Mouse (Mus musculus): ENCODE results near the gene Abcb4. TPM values are rescaled to one million over a fixed set of nuclear protein-coding genes. Genes with fewer than 3 reads are reported as not detected.
"Not testable (repeated sequence)": the region's sequence is repeated elsewhere in the genome, so short reads cannot be mapped to it uniquely, and the experiment has no call there.

Abcb4 gene
- total RNA-seq, 2 experiments from 2014 or later: 3.7 to 4.6 TPM

- no peak for DNase-seq (ENCODE audit: low spot score in 2 of 2)
These were observed 11.0 kb downstream of the Abcb4 start for GRCm38 (mm10) chr5:8904539-8904938.

GRCm38 (mm10) chr5:8911567-8912198 lies 18.2 kb downstream of the Abcb4 start:
- DNase-seq (ENCODE audit: low spot score in 2 of 2): no peak

- no peak for DNase-seq (ENCODE audit: low spot score in 2 of 2)
These were observed 22.9 kb downstream of the Abcb4 start for GRCm38 (mm10) chr5:8916400-8916799.

- no peak for DNase-seq (ENCODE audit: low spot score in 2 of 2)
These were observed 23.6 kb downstream of the Abcb4 start for GRCm38 (mm10) chr5:8917069-8917468.

- DNase-seq (ENCODE audit: low spot score in 2 of 2): no peak
These were observed 34.9 kb downstream of the Abcb4 start for GRCm38 (mm10) chr5:8928440-8928839.

DNA sequence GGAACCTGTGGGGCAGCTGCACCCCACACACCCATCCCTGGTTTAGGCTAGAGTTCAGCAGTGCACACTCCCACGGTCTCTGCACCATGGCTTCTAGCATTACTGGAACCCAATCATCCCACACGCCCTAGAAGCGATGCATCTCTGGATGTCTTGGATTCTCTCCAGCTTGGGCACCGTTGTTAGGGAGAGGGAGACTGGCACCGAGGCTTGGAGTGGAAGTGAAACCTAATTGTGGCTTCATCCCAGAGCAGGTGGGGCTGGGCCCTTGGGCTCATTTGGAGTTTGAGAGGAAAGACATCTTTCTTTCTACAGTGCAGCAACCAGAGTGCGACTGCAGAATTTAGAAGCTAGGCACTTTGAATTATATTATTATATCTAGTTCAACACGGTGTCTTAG lies 44.4 kb downstream of the Abcb4 start:
- no peak for DNase-seq (ENCODE audit: low spot score in 2 of 2)

- DNase-seq (ENCODE audit: low spot score in 2 of 2): not testable (repeated sequence)
These were observed 47.7 kb downstream of the Abcb4 start for GRCm38 (mm10) chr5:8941266-8941665.

DNA sequence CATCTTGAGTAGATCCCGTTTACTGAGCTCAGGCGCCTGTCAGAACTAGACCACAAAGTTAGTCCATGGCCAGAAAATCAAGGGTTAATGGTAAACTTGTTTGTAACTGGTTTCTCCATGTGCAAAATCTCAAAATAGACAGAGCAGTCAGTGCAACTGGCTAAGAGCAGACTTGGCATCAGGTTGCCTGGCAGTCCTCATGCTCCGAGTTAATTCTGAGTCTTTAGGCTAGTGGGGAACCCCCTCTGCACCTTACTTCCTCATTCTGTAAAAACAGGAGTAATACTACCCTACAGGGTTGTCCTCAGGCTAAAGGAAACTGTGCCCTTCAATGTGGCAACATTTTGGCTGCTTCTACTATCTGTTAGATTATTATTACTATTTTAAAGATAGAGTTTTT lies 50.3 kb downstream of the Abcb4 start:
- no peak for DNase-seq (ENCODE audit: low spot score in 2 of 2)

- no peak for DNase-seq (ENCODE audit: low spot score in 2 of 2)
These were observed 54.0 kb downstream of the Abcb4 start for GRCm38 (mm10) chr5:8947423-8948110.

- no peak for DNase-seq (ENCODE audit: low spot score in 2 of 2)
These were observed 60.1 kb downstream of the Abcb4 start for GRCm38 (mm10) chr5:8953660-8954059.

DNA sequence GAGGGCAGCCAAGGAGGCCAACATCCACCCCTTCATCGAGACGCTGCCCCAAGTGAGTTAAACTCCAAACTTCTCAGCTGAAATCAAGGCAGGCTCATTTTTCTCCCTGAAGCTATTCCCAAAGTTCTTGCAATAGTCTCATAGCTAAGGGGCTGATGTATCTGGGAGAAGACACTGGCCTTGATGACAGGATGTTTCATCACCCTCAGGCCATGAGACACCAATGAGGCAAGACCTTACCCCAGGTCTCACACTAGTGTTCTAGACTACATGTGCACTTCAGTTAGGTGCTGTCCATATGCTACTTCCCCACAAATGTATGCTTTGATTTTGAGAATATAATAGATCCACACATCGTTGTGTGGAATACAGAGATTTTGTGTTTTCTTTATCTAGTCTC lies 62.0 kb downstream of the Abcb4 start:
- no peak for DNase-seq (ENCODE audit: low spot score in 2 of 2)

GRCm38 (mm10) chr5:8960534-8960933 lies 67.0 kb downstream of the Abcb4 start:
- no peak for DNase-seq (ENCODE audit: low spot score in 2 of 2)

GRCm38 (mm10) chr5:8964487-8964886 lies 71.0 kb downstream of the Abcb4 start:
- DNase-seq (ENCODE audit: low spot score in 2 of 2): no peak

DNA sequence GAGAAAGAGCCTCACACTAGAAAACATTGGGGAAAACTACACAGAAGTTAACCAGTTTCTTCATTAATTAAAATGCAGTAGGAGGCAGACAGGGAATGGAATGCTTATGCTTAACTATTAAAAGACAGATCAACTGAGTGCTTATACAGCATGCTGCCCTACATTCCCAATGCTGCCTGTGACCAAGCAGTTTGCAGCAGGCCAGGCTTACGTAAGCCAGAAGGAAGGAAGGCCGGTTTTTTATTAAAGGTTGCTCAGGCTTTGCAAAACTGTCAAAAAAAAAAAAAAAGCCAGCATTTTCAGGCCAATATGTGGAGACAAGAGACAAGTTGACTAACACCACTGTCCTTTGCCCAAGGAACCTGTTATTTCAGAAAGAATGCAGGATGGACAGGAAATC lies 77.2 kb downstream of the Abcb4 start:
- DNase-seq (ENCODE audit: low spot score in 2 of 2): no peak

- DNase-seq (ENCODE audit: low spot score in 2 of 2): no peak
These were observed 78.8 kb downstream of the Abcb4 start for GRCm38 (mm10) chr5:8972355-8972754.

DNA sequence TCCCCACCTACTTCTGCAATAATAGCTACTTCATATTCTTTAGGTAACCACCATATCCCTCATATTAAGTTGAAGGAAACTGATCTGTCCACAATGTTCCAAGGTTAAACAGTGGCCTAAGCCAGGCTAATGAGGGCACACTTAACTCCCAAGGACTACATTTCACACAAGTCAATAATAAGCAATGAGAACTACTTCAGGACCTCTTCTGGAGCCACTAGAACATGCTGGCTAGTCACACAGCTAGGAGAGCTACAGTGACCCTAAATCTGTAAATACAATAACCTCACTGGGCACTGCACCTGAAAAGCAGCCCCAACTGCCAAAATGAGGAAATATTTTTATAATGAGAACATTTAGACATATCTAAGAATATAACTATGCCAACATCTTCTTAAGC lies 81.2 kb downstream of the Abcb4 start:
- no peak for DNase-seq (ENCODE audit: low spot score in 2 of 2)

DNA sequence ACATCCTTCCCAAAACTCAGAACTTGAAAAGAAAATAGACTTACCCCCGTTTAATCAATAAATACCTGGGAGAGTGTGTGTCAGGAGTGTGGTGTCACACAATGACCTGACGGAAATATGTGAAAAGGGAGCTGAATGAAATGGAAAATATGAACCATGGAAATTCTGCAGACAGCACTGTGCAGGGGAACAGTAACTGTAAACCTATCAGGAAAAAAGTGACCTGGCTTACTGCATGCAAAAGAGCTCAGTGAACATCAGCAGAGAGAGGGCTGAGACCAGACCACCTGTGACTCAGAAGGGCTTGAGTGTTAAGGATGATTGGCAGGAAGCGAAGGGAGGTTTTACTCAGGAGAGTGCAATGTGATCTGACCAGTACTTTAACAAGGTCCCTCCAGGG lies 92.0 kb downstream of the Abcb4 start:
- no peak for DNase-seq (ENCODE audit: low spot score in 2 of 2)

DNA sequence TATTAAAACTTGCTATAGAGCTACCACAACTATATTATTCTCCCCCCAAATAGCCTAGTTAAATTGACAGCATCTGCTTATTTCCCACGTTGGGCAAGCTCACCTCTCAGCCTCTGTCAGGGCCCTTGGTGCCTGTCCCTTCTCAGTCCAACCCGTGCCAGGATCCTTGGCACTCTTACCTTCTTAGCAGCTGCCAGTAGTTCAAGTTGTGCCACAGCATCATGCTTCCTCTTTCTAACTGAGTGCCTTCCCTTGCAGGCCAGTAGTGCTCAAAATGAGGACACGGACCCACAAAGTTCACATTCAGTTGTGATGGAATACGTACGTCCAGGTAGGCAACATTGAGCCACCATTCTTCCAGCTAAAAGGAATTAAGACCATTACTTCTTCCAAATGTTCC lies 94.4 kb downstream of the Abcb4 start:
- DNase-seq (ENCODE audit: low spot score in 2 of 2): no peak

DNA sequence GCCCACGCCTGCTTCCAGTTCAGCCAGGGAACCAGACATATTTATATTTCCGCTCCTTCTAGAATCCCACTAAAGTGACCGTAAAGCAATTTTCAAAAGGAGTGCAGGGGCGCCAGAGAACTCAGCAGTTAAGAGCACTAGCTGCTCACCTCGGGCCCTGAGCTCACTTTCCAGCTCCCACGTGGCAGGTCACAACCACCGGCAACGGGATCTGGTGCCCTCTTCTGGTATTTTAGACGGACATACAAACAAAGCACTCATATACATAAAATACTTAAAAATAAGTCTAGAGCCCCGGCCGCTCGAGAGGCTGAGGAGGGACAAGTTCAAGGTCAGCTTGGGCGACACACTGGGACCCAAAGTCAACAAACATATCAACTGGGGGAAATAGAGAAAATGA lies 97.0 kb downstream of the Abcb4 start:
- DNase-seq (ENCODE audit: low spot score in 2 of 2): no peak

GRCm38 (mm10) chr5:8991626-8992025 lies 98.1 kb downstream of the Abcb4 start:
- DNase-seq (ENCODE audit: low spot score in 2 of 2): no peak

GRCm38 (mm10) chr5:8995966-8996685 lies 102.6 kb downstream of the Abcb4 start:
- DNase-seq (ENCODE audit: low spot score in 2 of 2): peak in 1 of 2 experiments; percentile 2
